7 mouse cellular contexts compared by ENCODE assay signal in the genomic region with DNA sequence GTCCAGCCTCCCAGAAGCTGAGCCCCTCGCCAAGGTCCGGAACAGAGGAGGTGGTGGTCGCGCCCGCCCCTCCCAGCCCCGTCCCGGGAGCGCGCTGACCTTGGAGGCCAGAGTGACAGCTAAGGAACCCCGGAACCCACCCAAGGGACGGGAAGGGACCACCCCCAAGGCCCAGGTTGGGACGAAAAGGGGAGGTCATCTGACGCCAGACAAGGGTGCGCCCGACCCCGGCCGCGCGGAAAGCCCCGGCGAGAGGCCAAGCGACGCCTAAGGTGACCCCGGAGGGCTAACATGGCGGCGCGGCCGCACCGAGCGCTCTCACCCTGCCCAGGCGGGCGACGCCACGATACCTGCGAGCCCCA. TPM values are rescaled to one million over a fixed set of nuclear protein-coding genes. Genes with fewer than 3 reads are reported as not detected.
DNase-seq lines count a peak whose midpoint lies in the region; ATAC-seq and TF ChIP-seq lines count a peak whose summit lies in the region.

No protein-coding gene starts in this region.

- no peak for TF ChIP-seq POLR2A in small intestine, adult 2 months (IDR thresholded peaks at IDR 0.05; ENCODE audit: low read depth, low read length)

- H3K9ac ChIP-seq in lung, postnatal 0 days (replicated peaks; ENCODE audit: low read depth), result peak overlapping the region; percentile 92
- peak overlapping the region; percentile 95 for H3K9ac ChIP-seq in limb, embryonic 12.5 days (replicated peaks)

- H3K27ac ChIP-seq in lung, postnatal 0 days (ENCODE audit: low read length), result peak overlapping the region; percentile 91
- H3K27ac ChIP-seq in forebrain, embryonic 10.5 days, result peak overlapping the region; percentile 99
- peak overlapping the region; percentile 90 for H3K27ac ChIP-seq in limb, embryonic 12.5 days
- H3K27ac ChIP-seq in small intestine, adult 2 months (ENCODE audit: insufficient read depth, low read depth, low read length), result peak overlapping the region; percentile 98

- peak overlapping the region; percentile 97 for H3K4me3 ChIP-seq in lung, postnatal 0 days (ENCODE audit: low read depth, low read length)
- H3K4me3 ChIP-seq in forebrain, embryonic 10.5 days, result peak overlapping the region; percentile 98
- peak overlapping the region; percentile 98 for H3K4me3 ChIP-seq in limb, embryonic 12.5 days (replicated peaks)
- H3K4me3 ChIP-seq in small intestine, adult 2 months (ENCODE audit: low read depth, low read length), result peak overlapping the region; percentile 86

- TF ChIP-seq CTCF in lung, postnatal 0 days (IDR thresholded peaks at IDR 0.05), result no peak
- no peak for TF ChIP-seq CTCF in small intestine, adult 2 months (IDR thresholded peaks at IDR 0.05; ENCODE audit: extremely low read depth, insufficient read length, insufficient replicate concordance, low read depth, low read length)

- H3K27me3 ChIP-seq in lung, postnatal 0 days (replicated peaks; ENCODE audit: insufficient read depth, low read length), result no peaks in the 10 kb centered on the region
- no peaks in the 10 kb centered on the region for H3K27me3 ChIP-seq in forebrain, embryonic 10.5 days (ENCODE audit: poor library complexity, severe bottlenecking)
- no peaks in the 10 kb centered on the region for H3K27me3 ChIP-seq in limb, embryonic 12.5 days
- no peaks in the 10 kb centered on the region for H3K27me3 ChIP-seq in small intestine, adult 2 months (ENCODE audit: control insufficient read depth, insufficient read depth, low read length)

- peaks cover 7% of the 10 kb centered on the region; the same call in 1 of the 2 replicates for H3K4me1 ChIP-seq in lung, postnatal 0 days (ENCODE audit: insufficient read depth, low read depth, low read length)
- peaks cover 91% of the 10 kb centered on the region for H3K4me1 ChIP-seq in forebrain, embryonic 10.5 days
- H3K4me1 ChIP-seq in limb, embryonic 12.5 days (replicated peaks), result peaks cover 50% of the 10 kb centered on the region
- H3K4me1 ChIP-seq in small intestine, adult 2 months (ENCODE audit: control insufficient read depth, insufficient read depth, insufficient read length, low read length), result peaks cover 12% of the 10 kb centered on the region; the same call in 1 of the 2 replicates

- DNase-seq in lung, postnatal 0 days (ENCODE audit: low spot score), result no peak
- DNase-seq in lung, postnatal 4 days, result no peak
- no peak for DNase-seq in forebrain, embryonic 10.5 days (ENCODE audit: extremely low spot score, low spot score)
- DNase-seq in layer of hippocampus, postnatal 14 days (ENCODE audit: low spot score in 2 of 2), result no peak
- no peak for DNase-seq in gastrocnemius, postnatal 36 days

- no peak for TF ChIP-seq EP300 in lung, postnatal 0 days (IDR thresholded peaks at IDR 0.05)

- peak overlapping the region; percentile 75 for H3K4me2 ChIP-seq in lung, postnatal 0 days (replicated peaks; ENCODE audit: low read depth, low read length)
- H3K4me2 ChIP-seq in limb, embryonic 12.5 days, result peak overlapping the region; percentile 70

- intact Hi-C loops in gastrocnemius, postnatal 36 days (cut with DNase I), result no loop called here

- H3K9me3 ChIP-seq in lung, postnatal 0 days (ENCODE audit: low read length), result no peaks in the 10 kb centered on the region; the same call in 1 of the 2 replicates
- peaks cover 22% of the 10 kb centered on the region for H3K9me3 ChIP-seq in forebrain, embryonic 10.5 days
- peaks cover 28% of the 10 kb centered on the region for H3K9me3 ChIP-seq in limb, embryonic 12.5 days

- WGBS in lung, postnatal 0 days, result under 1% methylated on average over 29 of the region's 35 CpGs
- WGBS in forebrain, embryonic 10.5 days, result under 1% methylated on average over 35 of the region's 35 CpGs
- WGBS in limb, embryonic 12.5 days, result under 1% methylated on average over 33 of the region's 35 CpGs
- WGBS in small intestine, adult 2 months, result under 1% methylated on average over 35 of the region's 35 CpGs

- peak; percentile 21; the same call in 1 of the 2 replicates for ATAC-seq in lung, postnatal 0 days
- peak; percentile 1; the same call in 1 of the 2 replicates for ATAC-seq in limb, embryonic 12.5 days (ENCODE audit: insufficient number of reproducible peaks, insufficient read depth, low FRiP score, low TSS enrichment, low read depth)

- H3K36me3 ChIP-seq in lung, postnatal 0 days (ENCODE audit: insufficient read depth, low read length), result no peaks in the 10 kb centered on the region
- peaks cover 34% of the 10 kb centered on the region for H3K36me3 ChIP-seq in forebrain, embryonic 10.5 days (replicated peaks)
- H3K36me3 ChIP-seq in limb, embryonic 12.5 days, result peaks cover 35% of the 10 kb centered on the region
- no peaks in the 10 kb centered on the region for H3K36me3 ChIP-seq in small intestine, adult 2 months (ENCODE audit: control insufficient read depth, insufficient read depth, low read length)

RNA-seq across cellular contexts. Expression of gene Blcap, which starts 5.2 kb away (rescaled TPM):
- polyA plus RNA-seq in lung, postnatal 0 days (2015; fragmentation: Nextera tagmentation; extraction: Ambion mirVana), result 59.0 and 68.8 TPM in 2 replicates
- 78.7 and 82.3 TPM in 2 replicates for polyA plus RNA-seq in forebrain, embryonic 10.5 days (2016; fragmentation: Nextera tagmentation; extraction: Ambion mirVana)
- 68.7 and 69.3 TPM in 2 replicates for polyA plus RNA-seq in limb, embryonic 12.5 days (2016; fragmentation: Nextera tagmentation; extraction: Ambion mirVana)
- 15.7 and 30.8 TPM in 2 replicates for polyA plus RNA-seq in small intestine, adult 2 months (2012; rRNA removed)
- 100 to 1,000 TPM; 129 to 130 TPM for total RNA-seq in layer of hippocampus, postnatal 14 days (2021)
- total RNA-seq in gastrocnemius, postnatal 36 days (2021), result 10 to 100 TPM; 25.4 to 25.6 TPM

RNA-seq across cellular contexts. Expression of gene Nnat, which starts 6.0 kb away (rescaled TPM):
- polyA plus RNA-seq in lung, postnatal 0 days (2015; fragmentation: Nextera tagmentation; extraction: Ambion mirVana), result 101 and 151 TPM in 2 replicates
- 1,904 and 2,173 TPM in 2 replicates for polyA plus RNA-seq in forebrain, embryonic 10.5 days (2016; fragmentation: Nextera tagmentation; extraction: Ambion mirVana)
- 1,818 and 1,932 TPM in 2 replicates for polyA plus RNA-seq in limb, embryonic 12.5 days (2016; fragmentation: Nextera tagmentation; extraction: Ambion mirVana)
- polyA plus RNA-seq in small intestine, adult 2 months (2012; rRNA removed), result 5.2 and 9.5 TPM in 2 replicates
- 1,000 to 10,000 TPM; 1,202 to 1,260 TPM for total RNA-seq in layer of hippocampus, postnatal 14 days (2021)
- total RNA-seq in gastrocnemius, postnatal 36 days (2021), result 1 to 10 TPM in 1 of 2 experiments, under 1 TPM in 1; 0.84 to 1.9 TPM

Comparison
In these comparisons a context has a peak if more than half of its experiments do, and no peak if none do; other contexts are left out.
1. RNA of gene Nnat, which starts 6.0 kb away (polyA plus RNA-seq): 1,904 to 2,173 TPM in forebrain, embryonic 10.5 days and 1,818 to 1,932 TPM in limb, embryonic 12.5 days; 101 to 151 TPM in lung, postnatal 0 days and 5.2 to 9.5 TPM in small intestine, adult 2 months; every median in the first group is over 10 times any median in the second.
2. Peak in every context shown above with its lines, with median percentiles within 50 percentile points of each other: H3K27ac ChIP-seq and H3K4me3 ChIP-seq.